Mouse (Mus musculus) c-Kit-positive CD71-positive TER-119-negative erythroid progenitor cells, embryonic 14.5 days (primary cell): Measurements from ENCODE around the gene Capn1.

Experiments used
- DNase-seq: peaks from one replicate; pipeline ENCODE4 v3.0.0-alpha.2; 2013; ENCODE audit warnings: low read depth

The Capn1 gene

DNA sequence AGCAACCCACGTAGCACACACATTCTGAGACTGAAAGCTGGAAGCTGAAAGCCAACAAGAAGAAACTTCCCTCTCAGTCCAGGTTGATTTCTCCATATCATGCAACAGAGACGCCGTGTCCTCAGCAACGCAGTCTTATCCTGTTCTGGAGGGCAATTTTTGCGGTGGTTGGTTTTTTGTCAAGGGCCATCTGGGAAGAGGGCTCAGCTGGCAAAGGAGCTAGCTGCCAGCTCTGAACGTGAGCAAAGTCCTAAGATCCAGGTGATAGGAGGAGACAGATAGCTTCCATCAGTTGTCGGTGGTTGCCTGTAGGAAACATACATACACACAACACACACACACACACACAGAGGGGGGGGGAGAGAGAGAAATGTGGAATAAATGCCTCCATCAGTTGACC, 22.6 kb upstream of the Capn1 start:
- no peak for DNase-seq

DNA sequence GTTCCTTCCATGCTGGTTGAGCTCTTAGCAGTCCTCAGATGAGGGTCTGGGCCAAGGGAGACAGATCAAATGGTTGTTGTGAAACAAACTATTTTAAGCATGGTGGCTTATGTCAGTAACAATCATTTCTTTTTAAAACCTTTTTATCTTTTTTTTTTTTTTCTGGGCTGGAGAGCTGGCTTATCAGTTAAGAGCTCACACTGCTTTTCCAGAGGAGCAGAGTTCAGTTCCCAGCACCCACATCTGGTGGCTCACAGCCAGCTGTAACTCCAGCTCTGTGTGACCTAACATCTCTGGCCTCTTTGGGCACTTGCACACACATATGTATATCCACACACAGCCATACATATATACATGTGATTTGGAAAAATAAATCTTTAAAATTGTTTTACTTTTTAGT, 22.0 kb upstream of the Capn1 start:
- DNase-seq: no peak

DNA sequence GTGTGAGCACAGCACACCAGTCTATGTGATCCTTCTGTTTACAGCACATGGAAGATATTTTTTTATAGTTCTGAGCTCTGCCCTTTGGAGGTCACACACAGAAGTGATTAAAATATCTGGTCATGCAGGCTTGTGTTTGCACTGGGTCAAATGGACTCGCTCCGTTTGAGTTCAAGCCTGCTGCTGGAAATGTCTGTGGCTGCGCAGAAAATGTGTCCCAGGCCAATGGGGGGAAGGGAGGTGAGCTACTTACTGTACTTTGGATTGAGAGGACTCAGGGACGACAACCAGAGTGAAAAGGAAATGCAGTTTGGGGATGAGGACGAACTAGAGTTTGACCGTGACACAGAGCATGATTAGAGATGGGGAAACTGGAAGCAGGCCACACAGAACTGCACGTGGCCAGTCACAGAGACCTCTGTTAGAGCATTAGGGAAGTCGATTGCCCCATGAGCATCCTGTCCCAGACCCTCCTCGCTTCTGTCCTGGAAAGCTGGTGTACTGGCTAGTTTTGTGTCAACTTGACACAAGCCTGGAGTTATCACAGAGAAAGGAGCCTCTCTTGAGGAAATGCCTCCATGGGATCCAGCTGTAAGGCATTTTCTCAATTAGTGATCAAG, 20.4 kb upstream of the Capn1 start:
- DNase-seq: no peak

DNA sequence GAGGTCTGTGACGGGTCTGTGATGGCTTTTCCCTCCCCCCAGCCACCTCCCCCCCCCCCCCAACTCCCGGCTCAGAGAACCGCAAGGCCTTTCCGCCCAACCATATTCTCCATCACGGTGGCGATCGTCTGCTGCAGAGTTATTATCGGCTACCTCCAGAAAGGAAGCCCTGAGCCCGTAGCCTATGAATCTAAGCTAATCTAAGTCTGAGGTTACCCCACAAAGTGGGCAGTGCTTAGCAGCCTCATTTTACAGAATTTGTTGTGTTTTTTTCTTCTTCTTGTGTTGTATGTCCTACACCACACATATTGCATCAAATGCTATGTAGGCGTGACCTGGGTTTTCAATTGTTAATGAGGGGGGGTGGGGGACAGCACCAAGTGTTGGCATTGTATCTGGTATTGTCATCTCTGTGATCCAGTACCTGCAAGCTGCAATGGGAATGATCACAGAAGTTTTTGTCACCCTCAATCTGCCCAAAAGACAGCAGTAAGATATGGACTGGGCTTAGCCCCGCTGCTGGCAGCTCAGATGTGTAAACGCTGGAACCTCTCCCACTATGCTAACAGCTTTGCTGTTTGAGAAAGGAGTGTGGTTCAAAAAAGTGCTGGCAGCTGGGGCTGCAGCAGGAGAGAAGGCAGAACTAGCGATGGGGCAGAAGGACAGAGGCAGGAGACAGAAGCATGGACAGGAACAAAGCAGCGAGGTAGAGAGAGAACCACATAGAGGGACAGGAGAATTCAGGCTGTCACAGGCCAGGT, 15.0 kb upstream of the Capn1 start:
- DNase-seq: no peak

DNA sequence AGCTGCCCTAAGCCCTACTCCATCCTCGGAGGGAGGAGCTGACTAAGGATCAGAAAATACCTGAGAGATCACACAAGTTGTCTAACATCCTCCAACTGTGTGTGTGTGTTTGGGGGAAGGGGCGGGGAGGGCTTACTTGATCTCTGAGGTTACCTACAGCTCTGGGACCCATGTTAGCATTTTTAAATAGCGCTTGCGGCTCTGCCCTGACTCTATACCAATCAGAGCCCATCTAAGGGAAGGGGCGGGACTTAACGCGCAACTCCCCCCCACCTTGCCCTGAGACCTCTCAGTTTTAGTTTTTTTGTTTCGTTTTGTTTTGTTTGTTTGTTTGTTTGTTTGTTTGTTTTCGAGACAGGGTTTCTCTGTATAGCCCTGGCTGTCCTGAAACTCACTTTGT, 13.7 kb upstream of the Capn1 start:
- DNase-seq: no peak

DNA sequence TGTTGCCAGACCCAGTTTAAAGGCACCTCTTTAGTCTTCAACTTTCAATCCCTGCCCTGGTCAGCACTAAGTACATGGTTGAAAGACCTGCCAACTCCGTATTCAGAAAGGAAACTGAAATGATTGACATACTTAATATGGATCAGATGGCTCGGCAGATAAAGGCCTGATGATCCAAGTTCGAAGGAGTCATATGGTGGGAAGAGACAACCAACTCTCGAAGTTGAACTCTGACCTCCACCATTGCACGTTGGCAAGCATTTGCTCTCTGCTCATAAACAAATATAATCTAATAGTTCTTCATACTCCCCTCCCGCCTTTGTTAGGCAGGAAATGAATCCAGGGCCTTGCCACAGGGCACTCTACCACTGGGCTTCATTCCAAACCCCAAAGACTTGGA, 13.3 kb upstream of the Capn1 start:
- DNase-seq: no peak

DNA sequence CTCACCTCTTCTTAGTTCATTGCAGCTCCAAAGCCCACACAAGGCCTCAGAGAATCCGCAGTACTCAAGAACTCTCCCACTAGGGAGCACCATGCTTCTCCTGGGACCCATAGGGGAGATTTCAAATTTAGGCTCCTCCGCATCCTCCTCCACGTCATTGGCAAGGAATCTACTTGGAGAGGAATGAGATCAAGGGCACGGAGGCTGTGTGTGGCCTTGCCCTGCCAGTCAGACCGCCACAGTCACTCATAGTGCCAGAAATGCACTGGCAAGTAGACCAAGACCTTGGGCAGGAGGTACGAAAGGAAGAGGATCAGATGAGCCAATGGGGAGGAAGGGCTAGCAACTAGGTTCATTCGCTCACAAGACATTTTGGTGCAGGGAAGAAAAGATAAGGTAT, 8.2 kb upstream of the Capn1 start:
- no peak for DNase-seq

DNA sequence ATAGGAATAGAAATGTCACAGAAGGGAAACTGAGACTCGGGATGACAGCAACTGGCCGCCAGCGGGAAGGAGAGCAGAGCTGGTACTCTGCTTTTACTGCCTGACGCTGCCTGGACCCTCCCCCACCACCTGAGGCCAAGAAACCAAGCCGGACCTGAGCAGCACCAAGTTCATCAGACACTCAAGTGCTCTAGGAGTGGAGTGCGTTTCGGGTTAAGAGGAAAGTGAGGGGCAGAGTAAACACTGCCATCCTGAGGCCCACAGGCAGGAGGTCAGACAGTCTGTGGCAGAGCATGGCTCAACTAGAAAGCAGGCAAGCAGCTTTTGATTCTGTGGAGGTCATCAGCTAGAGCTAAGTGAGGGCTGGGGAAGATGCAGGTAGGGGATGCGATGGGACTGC, 7.4 kb upstream of the Capn1 start:
- no peak for DNase-seq

DNA sequence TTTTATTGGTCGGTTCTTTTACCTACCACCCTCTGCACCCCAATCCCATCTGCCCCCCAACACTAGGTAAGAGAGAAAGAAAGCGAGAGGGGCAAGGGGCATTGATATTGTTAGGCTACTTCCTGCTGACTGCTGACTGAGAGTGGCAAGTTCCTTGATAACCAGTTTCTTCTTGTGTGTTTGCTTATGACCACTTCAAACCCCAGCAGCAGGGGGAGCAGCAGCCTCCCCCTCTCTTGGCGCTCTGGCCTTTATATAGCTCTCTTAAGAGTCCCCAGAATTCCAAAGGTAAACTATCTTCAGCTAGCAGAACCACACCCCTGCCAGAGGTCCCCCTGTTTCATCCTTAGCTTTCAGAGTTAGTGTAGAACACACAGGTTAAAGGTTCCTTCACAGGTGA, 4.6 kb upstream of the Capn1 start:
- DNase-seq: no peak

DNA sequence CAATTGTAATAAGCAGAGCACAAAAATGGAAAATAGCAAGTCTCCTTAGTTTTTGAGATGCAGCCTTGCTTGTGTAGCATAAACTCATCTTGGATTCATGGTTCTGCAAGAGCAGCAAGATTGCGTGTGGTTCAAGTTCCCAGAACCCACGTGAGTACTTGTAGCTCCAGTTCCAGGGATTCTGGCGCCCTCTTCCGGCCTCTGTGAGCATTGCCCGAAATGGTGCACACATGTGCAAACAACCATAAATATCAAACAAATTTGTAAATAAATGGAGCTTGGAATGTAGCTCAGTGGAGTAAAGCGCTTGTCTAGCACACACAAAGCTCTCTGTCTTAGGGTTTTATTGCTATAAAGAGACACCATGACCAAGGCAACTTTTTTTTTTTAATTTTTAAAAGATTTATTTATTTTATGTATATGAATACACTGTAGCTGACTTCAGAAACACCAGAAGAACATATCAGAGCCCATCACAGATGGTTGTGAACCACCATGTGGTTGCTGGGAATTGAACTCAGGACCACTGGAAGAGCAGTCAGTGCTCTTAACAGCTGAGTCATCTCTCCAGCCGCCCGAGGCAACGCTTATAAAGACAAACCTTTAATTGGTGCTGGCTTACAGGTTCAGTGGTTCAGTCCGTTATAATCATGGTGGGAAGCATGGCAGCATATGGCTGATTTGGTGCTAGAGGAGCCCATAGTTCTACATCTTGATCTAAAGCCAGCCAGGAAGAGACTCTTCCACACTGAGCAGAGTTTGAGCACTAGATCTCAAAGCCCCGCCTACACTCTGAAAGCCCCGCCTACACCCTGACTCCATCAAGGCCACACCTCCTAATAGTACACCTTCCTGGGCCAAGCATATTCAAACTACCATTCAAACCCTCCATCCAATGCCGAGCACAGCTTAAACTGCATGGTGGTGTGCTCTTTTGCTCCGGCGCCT, 2.7 kb upstream of the Capn1 start:
- DNase-seq: peak; percentile 91

DNA sequence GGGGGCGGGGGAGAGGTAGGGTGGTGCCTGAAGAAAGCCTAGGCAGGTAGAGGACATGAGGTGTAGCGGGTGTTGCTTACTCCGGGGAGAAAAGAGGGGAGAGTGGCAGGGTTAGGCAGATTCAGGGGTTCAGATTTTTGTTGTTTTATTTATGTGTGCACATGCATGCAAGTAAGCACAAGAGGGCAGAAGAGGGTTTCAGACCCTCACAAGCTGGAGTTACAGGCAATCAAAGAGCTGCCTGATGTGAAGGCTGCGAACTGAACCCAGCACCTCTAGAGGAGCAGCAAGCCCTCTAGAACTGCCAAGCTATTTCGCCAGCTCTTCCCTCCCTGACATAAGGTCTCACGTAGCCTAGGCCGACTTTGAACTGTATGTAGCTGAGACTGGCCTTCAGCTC, 835 bp upstream of the Capn1 start:
- DNase-seq: no peak

DNA sequence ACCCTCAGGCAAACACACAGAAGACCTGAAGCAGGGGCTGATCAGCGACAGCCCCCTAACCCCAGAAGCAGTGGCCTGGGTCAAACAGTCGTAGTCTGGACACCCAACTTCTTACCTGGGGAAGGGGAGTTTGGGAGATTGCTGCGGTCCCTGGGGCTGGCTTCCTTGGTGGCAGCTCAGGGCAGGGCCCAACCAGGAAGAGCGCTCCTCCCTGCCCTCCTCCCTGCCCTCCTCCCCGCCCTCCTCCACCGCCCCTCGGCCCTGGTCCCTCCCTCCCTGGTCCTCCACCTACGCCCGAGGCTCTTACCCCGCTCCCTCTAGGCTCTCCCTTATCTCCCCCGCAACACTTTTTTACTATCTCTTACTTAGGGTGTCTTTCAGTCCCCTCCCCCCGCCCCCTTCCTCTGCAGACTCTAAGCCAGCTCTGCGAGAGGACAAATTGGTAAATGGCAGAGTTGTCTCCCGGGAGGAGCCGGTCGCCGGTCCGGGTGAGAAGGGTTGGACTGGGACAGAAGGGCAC, 646 bp downstream of the Capn1 start:
- DNase-seq: peak; percentile 80

DNA sequence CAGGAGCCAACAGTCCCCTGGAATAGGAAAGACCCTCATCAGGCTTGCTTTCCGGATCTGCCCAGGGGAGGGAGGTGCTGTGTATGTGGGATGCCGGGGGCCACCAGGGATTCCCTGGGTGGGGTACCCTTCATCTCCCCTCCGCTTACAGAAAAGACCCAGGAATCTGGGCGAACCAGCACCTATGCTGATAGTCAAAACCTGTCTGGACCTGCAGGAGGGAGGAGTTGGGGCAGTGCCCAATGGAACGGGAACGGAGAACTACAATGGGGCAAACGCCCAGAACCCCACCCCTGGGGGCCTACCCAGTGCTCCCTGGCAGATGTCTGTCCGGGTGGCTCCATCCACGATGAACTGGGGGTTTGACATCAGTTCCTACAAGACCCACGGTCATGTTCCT, 2.0 kb downstream of the Capn1 start:
- DNase-seq: no peak

DNA sequence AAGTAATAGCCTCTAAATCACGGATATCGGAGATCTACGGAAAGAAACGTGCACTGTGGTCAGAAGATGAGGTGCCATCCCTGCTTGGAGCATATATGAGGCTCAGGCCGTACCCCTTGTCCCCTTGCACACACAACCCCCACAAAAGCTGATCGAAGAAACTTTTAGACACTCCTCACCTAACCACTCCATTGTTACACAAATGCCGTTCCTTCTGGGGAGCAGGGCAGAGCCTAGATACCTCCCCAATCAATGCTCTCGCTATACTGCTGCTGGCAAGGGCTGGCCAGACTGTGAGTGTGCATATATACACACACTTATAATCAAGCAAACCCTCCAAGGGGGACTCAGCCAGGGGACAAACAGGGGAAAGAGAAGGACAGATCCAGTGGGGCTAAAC, 6.6 kb downstream of the Capn1 start:
- DNase-seq: no peak

DNA sequence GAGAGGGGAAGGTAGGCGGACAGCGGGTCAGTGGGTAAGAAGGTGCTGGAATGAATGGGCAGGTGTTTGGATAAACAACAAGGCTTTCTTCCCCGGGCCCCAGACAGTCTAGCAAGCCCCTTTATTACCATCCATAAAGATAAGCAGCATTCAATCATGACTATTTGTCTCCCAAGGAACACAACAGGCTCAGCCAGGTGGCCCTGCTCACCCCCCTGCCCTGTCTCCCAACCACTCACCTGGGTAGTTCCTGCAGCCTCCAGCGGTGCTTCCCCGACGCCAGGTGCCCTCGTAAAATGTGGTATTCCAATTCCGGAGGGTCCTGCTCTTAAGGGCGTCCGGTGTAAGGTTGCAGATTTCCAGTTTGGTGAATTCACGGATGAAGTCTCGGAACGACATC, 8.7 kb downstream of the Capn1 start:
- no peak for DNase-seq

DNA sequence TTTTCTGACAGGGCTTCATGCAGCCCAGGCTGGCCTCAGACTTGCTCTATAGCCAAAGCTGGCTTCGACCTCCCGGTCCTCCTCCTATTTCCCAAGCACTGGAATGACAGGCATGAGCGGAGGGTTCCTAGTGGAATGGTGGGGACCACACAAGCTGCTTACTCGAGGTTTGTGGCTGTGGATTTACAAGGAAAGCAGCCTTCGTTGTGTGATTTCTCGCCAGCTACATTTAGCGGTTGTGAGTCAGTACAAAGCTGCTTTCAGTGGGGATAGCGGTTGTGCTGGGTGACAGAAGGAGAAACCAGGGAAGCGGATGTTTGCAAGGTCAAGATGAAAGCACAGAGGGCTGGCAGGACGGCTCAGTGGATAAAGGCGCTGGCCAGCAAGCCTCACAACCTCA, 10.2 kb downstream of the Capn1 start:
- DNase-seq: no peak

DNA sequence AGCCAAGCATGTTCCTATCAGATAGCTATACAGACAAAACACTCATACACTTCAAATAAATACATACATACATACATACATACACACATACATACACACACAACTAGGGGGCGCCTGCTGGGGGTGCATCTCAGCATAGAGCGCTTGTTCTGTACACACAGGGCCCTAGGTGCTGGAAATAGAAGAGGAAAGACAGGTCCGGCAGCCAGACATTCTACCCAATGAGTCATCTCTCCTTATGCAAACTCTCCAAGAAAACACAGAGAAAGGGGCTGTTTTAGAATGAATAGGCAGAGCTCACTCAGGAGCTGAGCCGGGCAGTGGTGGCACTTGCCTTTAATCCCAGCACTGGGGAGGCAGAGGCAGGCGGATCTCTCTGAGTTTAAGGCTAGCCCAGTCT, 15.7 kb downstream of the Capn1 start:
- no peak for DNase-seq

DNA sequence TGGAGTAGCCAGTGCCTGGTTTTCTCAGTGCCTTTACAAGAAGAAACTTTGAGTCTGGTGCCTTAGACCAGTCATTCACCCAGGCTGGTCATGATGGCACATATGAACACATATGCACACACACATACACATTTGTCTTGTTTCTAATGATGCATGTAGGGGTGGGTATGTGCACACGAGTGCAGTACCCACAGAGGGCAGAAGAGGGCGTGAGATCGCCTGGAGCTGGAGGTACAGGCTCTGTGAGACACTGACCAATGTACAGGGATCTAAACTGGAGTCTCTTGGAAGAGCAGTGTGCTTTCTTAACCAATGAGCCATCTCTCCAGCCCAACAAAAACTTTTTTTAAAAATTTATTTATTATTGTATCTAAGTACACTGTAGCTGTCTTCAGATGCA, 17.5 kb downstream of the Capn1 start:
- no peak for DNase-seq

DNA sequence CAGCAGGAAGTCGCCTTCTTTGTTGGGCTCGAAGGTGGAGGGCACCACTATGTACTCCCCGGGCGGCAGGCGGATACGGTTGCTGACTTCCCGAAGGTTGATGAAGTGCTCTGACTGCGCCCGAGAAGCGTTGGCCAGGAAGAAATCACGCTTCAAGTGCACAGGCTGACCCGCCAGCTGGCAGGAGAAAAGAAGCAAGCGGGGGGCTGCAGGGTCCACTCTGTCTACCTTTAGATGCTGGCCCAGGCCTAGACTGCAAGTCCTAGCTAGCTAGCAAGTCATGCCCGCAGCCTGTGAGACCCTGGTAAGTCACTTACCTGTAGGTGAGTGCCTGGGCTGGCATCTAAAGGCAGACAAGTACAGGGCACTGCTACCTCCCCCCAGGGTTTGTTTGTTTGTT, 21.0 kb downstream of the Capn1 start:
- no peak for DNase-seq

DNA sequence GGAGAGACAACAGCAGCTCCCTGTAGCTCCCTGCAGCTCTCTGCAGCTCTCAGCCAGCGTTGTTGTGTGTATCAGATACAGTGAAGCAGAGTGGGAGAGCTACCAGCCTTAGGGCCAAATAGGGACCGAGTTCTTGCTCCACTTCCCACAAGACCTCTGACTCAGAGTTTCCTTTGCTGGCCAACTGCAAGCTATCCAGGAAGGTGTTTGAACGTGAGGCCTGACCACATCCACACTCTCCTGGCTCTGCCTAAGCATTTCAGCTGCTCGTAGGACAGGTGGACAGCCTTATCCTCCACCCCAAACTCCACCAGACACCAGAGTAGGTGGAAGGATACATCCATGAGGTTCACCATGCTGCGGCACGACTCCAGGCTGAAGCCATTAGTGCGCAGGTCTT, 23.7 kb downstream of the Capn1 start:
- DNase-seq: no peak

DNA sequence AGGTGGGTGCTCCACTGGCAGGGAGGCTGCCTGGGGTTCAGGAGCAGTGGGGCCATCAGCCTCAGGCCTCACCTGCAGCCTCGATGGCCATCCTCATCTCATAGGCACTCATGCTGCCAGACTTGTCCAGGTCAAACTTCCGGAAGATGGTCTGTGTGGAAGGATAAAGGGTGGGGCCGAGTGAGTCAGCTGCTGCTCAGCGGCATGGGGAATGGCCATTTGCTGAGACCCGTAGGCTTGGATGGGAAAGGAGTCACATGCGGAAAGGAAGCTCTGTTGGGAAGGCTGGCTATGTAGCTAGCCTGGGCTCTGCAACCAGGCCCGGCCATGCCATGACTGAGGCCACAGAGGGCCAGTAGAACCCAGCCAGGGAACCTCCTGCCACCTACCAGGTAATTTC, 24.2 kb downstream of the Capn1 start:
- DNase-seq: no peak

DNA sequence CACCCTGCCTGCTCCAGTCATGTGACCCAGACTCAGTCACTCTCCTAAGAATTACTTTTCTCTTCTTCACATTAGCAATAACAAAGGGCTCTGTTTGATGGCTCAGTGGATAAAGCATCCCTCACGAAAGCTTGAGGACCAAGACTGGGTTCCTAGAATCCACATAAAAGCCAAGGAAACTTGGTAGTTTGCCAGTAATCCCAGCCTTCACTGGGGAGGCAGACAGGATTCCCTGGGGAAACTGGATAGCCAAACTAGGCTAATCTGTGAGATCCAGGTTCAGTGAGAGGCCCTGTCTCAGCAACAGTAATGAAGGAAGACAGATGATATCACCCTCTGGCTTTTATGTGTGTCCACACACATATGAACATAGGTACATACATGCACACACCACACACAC, 24.8 kb downstream of the Capn1 start:
- no peak for DNase-seq

DNA sequence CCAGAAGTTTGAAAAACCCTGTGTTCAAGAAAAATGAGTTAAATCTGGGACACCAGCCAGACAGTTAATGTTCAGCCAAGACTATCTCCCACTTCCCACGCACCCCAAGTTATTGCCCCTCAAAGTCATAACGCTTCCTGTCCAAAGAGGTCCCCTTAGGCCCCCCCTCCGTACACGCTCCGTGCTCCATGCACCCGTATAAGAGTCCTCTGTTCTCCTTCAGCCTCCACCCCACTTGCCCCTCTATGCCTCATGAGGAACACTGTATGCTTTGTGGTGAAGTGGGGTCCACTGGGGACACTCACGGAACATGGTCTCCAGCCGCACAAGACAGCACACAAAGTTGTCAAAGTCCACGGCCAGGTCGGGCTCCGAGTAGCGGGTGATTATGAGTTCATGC, 25.7 kb downstream of the Capn1 start:
- no peak for DNase-seq
